In the genomic region with DNA sequence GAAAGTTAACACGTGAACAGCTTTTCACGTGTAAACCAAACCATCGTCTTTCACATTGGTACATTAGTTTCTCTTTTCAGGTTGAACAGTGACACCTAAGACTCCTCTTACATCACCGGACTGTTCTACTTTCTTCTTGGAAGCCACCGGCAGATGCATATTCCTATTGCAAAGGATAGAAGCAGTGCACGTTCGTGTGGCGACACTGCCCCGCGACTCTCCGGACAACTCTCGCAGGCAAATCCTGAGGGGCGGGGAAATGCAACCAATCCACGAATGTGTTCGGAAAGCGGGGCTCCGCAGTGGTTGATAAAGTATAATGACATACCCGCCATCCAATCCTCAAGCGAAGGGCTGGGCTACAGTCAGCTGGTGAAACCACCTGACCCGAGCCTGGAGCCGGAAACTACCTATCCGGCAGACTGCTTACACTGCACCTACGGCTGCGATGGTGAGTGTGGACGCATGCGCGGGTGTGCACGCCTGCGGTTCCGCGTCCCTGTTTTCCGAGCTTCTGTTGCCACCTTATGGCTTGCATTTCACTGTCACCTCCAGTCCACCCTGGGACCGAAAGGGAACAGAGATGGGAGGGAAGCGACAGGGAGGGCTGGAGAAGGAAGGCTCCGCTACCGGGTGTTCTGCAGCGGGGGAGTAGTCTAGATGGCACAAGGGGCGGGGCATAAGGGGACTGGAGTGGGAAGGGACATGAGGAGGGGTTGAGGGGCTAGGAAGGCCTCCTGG, we compare ENCODE assay signal across 7 mouse cellular contexts. TPM values are rescaled to one million over a fixed set of nuclear protein-coding genes. Genes with fewer than 3 reads are reported as not detected.
DNase-seq lines count a peak whose midpoint lies in the region; ATAC-seq lines count a peak whose summit lies in the region.

A gene (plus strand): TSS at position 130 of the 741 bp plus-strand sequence.

- H3K4me1 ChIP-seq in intestine, embryonic 15.5 days (replicated peaks) = peaks cover 6% of the 10 kb centered on the region; the same call in 1 of the 2 replicates
- peaks cover 21% of the 10 kb centered on the region for H3K4me1 ChIP-seq in midbrain, embryonic 10.5 days

- H3K9ac ChIP-seq in intestine, embryonic 15.5 days = peak within 1 kb of the TSS; percentile 65

- H3K4me2 ChIP-seq in intestine, embryonic 15.5 days (replicated peaks) = peak within 1 kb of the TSS; percentile 84

- peak within 1 kb of the TSS; percentile 52 for H3K4me3 ChIP-seq in intestine, embryonic 15.5 days (replicated peaks)
- H3K4me3 ChIP-seq in midbrain, embryonic 10.5 days = peak within 1 kb of the TSS; percentile 84

- WGBS in intestine, embryonic 15.5 days = under 1% methylated on average over 38 of the region's 38 CpGs
- WGBS in midbrain, embryonic 10.5 days = under 1% methylated on average over 38 of the region's 38 CpGs

- H3K36me3 ChIP-seq in intestine, embryonic 15.5 days = peaks cover 9% of the 10 kb centered on the region
- peaks cover 34% of the 10 kb centered on the region for H3K36me3 ChIP-seq in midbrain, embryonic 10.5 days

- peak within 1 kb of the TSS; percentile 70 for H3K27ac ChIP-seq in intestine, embryonic 15.5 days
- peak within 1 kb of the TSS; percentile 84 for H3K27ac ChIP-seq in midbrain, embryonic 10.5 days (replicated peaks)

- intact Hi-C loops in gastrocnemius, postnatal 36 days (cut with DNase I) = no loop called here
- intact Hi-C loops in left cerebral cortex, postnatal 25 days (cut with DNase I) = loop anchor here (5.0 kb wide), 1 partner anchor 187 kb away; a partner anchor contains a TSS

- peak; percentile 96 for DNase-seq in adrenal gland, adult 2 months
- peak; percentile 85 for DNase-seq in embryo, embryonic 11.5 days (ENCODE audit: low read depth, low spot score)
- DNase-seq in gastrocnemius, postnatal 36 days = peak; percentile 85 to 91
- DNase-seq in left cerebral cortex, postnatal 25 days (ENCODE audit: low spot score in 2 of 2) = peak; percentile 97 to 99
- peak; percentile 91 for DNase-seq in midbrain, embryonic 10.5 days (ENCODE audit: low spot score)
- DNase-seq in right cerebral cortex, postnatal 4 days = peak; percentile 85

- peak; percentile 100 for ATAC-seq in intestine, embryonic 15.5 days

- no peaks in the 10 kb centered on the region for H3K9me3 ChIP-seq in intestine, embryonic 15.5 days
- H3K9me3 ChIP-seq in midbrain, embryonic 10.5 days (replicated peaks) = 0 out of 2 replicates have a peak, but pooled peaks cover 3% of the 10 kb centered on the region

- no peaks in the 10 kb centered on the region for H3K27me3 ChIP-seq in intestine, embryonic 15.5 days (replicated peaks)
- H3K27me3 ChIP-seq in midbrain, embryonic 10.5 days (ENCODE audit: low read depth, poor library complexity, severe bottlenecking) = no peaks in the 10 kb centered on the region

RNA-seq across cellular contexts. Expression of the gene that starts here (rescaled TPM):
- 10 to 100 TPM; 72.3 to 99.9 TPM for total RNA-seq in adrenal gland, adult 2 months (2021)
- 184 and 189 TPM in 2 replicates for polyA plus RNA-seq in adrenal gland, adult 2 months (2012; rRNA removed)
- 10 to 100 TPM; 45.2 to 49.9 TPM for total RNA-seq in gastrocnemius, postnatal 36 days (2021)
- 80.6 and 90.1 TPM in 2 replicates for polyA plus RNA-seq in intestine, embryonic 15.5 days (2015; fragmentation: Nextera tagmentation; extraction: Ambion mirVana)
- 10 to 100 TPM; 56.9 to 59.8 TPM for total RNA-seq in left cerebral cortex, postnatal 25 days (2021)
- polyA plus RNA-seq in midbrain, embryonic 10.5 days (2016; fragmentation: Nextera tagmentation; extraction: Ambion mirVana) = 47.9 and 48.5 TPM in 2 replicates

Comparison
In these comparisons a context has a peak if more than half of its experiments do, and no peak if none do; other contexts are left out.
1. Peak in every context shown above with its lines: DNase-seq, ATAC-seq, H3K4me3 ChIP-seq and H3K27ac ChIP-seq.